8 mouse cellular contexts compared by ENCODE assay signal in genomic region chr8:64848245-64848785, GRCm38 (mm10). TPM values are rescaled to one million over a fixed set of nuclear protein-coding genes. Genes with fewer than 3 reads are reported as not detected.
DNase-seq lines count a peak whose midpoint lies in the region; ATAC-seq and TF ChIP-seq lines count a peak whose summit lies in the region.

No protein-coding gene starts in this region.

- WGBS in embryonic facial prominence, embryonic 15.5 days, result 7% methylated on average over 8 of the region's 8 CpGs
- 17% methylated on average over 8 of the region's 8 CpGs for WGBS in intestine, embryonic 16.5 days
- 6% methylated on average over 8 of the region's 8 CpGs for WGBS in neural tube, embryonic 12.5 days

- no peaks in the 10 kb centered on the region for H3K9me3 ChIP-seq in embryonic facial prominence, embryonic 15.5 days (replicated peaks)
- no peaks in the 10 kb centered on the region for H3K9me3 ChIP-seq in intestine, embryonic 16.5 days (ENCODE audit: control insufficient read depth, low read length)
- H3K9me3 ChIP-seq in neural tube, embryonic 12.5 days, result no peaks in the 10 kb centered on the region

- DNase-seq in left cerebral cortex, adult 2 months (ENCODE audit: extremely low spot score in 1 of 2, low spot score in 2 of 2), result peak in 1 of 2 experiments; percentile 9
- no peak for DNase-seq in left cerebral cortex, adult 18-20 months (ENCODE audit: low spot score in 2 of 2)
- no peak for DNase-seq in thymus, postnatal 0 days (ENCODE audit: low spot score)
- no peak for DNase-seq in urinary bladder, postnatal 10 days (ENCODE audit: low spot score)

- H3K4me3 ChIP-seq in left cerebral cortex, adult 2 months, result peak overlapping the region; percentile 80
- peak overlapping the region; percentile 84 for H3K4me3 ChIP-seq in embryonic facial prominence, embryonic 15.5 days (replicated peaks)
- H3K4me3 ChIP-seq in intestine, embryonic 16.5 days (ENCODE audit: low read length), result peak overlapping the region; percentile 90
- H3K4me3 ChIP-seq in neural tube, embryonic 12.5 days, result peak overlapping the region; percentile 85

- intact Hi-C loops in left cerebral cortex, adult 2 months (cut with DNase I), result loop anchor here (2.0 to 10.0 kb wide), 4 partner anchors 71 to 224 kb away; no protein-coding TSS in a partner anchor

- H3K4me1 ChIP-seq in embryonic facial prominence, embryonic 15.5 days, result peaks cover 20% of the 10 kb centered on the region
- H3K4me1 ChIP-seq in intestine, embryonic 16.5 days (ENCODE audit: control insufficient read depth, insufficient read depth, low read length), result peaks cover 26% of the 10 kb centered on the region
- peaks cover 20% of the 10 kb centered on the region for H3K4me1 ChIP-seq in neural tube, embryonic 12.5 days

- peak overlapping the region; percentile 93 for H3K27ac ChIP-seq in left cerebral cortex, adult 2 months
- H3K27ac ChIP-seq in embryonic facial prominence, embryonic 15.5 days (replicated peaks), result no peak overlapping the region
- H3K27ac ChIP-seq in intestine, embryonic 16.5 days (ENCODE audit: low read length), result no peak overlapping the region
- H3K27ac ChIP-seq in neural tube, embryonic 12.5 days, result no peak overlapping the region

- no peak for ATAC-seq in embryonic facial prominence, embryonic 15.5 days (ENCODE audit: insufficient number of reproducible peaks, low FRiP score, low TSS enrichment, low read depth)
- ATAC-seq in intestine, embryonic 16.5 days, result no peak
- ATAC-seq in neural tube, embryonic 12.5 days (ENCODE audit: low FRiP score, low read depth), result no peak
- ATAC-seq in granulocyte monocyte progenitor cell, adult 5-6 weeks (replicated peaks; ENCODE audit: poor library complexity, severe bottlenecking), result no peak

- H3K27me3 ChIP-seq in embryonic facial prominence, embryonic 15.5 days, result no peaks in the 10 kb centered on the region
- no peaks in the 10 kb centered on the region for H3K27me3 ChIP-seq in intestine, embryonic 16.5 days (replicated peaks; ENCODE audit: control insufficient read depth, insufficient read depth, low read length)
- H3K27me3 ChIP-seq in neural tube, embryonic 12.5 days (replicated peaks), result no peaks in the 10 kb centered on the region

- H3K9ac ChIP-seq in embryonic facial prominence, embryonic 15.5 days, result no peak overlapping the region
- H3K9ac ChIP-seq in intestine, embryonic 16.5 days (ENCODE audit: low read depth, low read length), result peak overlapping the region; percentile 88
- peak overlapping the region; percentile 91 for H3K9ac ChIP-seq in neural tube, embryonic 12.5 days

- TF ChIP-seq CTCF in left cerebral cortex, adult 2 months (IDR thresholded peaks at IDR 0.05), result no peak

- no peaks in the 10 kb centered on the region for H3K36me3 ChIP-seq in embryonic facial prominence, embryonic 15.5 days
- H3K36me3 ChIP-seq in intestine, embryonic 16.5 days (ENCODE audit: control insufficient read depth, insufficient read depth, low read length), result no peaks in the 10 kb centered on the region
- no peaks in the 10 kb centered on the region for H3K36me3 ChIP-seq in neural tube, embryonic 12.5 days

- peak overlapping the region; percentile 92 for H3K4me2 ChIP-seq in embryonic facial prominence, embryonic 15.5 days (replicated peaks)
- peak overlapping the region; percentile 81 for H3K4me2 ChIP-seq in intestine, embryonic 16.5 days (ENCODE audit: low read depth, low read length)
- peak overlapping the region; percentile 76 for H3K4me2 ChIP-seq in neural tube, embryonic 12.5 days (replicated peaks)

RNA-seq across cellular contexts. Expression of gene Klhl2, which starts 1.5 kb away (rescaled TPM):
- 100 to 1,000 TPM; 158 to 173 TPM for total RNA-seq in left cerebral cortex, adult 2 months (2021)
- 100 to 1,000 TPM; 157 to 168 TPM for total RNA-seq in left cerebral cortex, adult 18-20 months (2021)
- polyA plus RNA-seq in embryonic facial prominence, embryonic 15.5 days (2015; fragmentation: Nextera tagmentation; extraction: Ambion mirVana), result 11.1 and 11.4 TPM in 2 replicates
- 5.1 and 5.6 TPM in 2 replicates for polyA plus RNA-seq in intestine, embryonic 16.5 days (2015; fragmentation: Nextera tagmentation; extraction: Ambion mirVana)
- polyA plus RNA-seq in neural tube, embryonic 12.5 days (2016; fragmentation: Nextera tagmentation; extraction: Ambion mirVana), result 30.0 and 30.8 TPM in 2 replicates
- polyA plus RNA-seq in thymus, postnatal 0 days (2015; fragmentation: Nextera tagmentation; extraction: Ambion mirVana), result 8.1 and 8.4 TPM in 2 replicates
- total RNA-seq in granulocyte monocyte progenitor cell, adult 5-6 weeks (2014; fragmentation: Nextera tagmentation), result 7.2 and 14.7 TPM in 2 replicates
- total RNA-seq in granulocyte monocyte progenitor cell, adult 5-6 weeks (2017), result 15.5 and 16.0 TPM in 2 replicates
